Mouse (Mus musculus): ENCODE results near the gene 1700020L24Rik. TPM values are rescaled to one million over a fixed set of nuclear protein-coding genes. Genes with fewer than 3 reads are reported as not detected.

The 1700020L24Rik gene
- total and polyA plus RNA-seq, 3 experiments, result 0.60 TPM; not detected in 2

DNA sequence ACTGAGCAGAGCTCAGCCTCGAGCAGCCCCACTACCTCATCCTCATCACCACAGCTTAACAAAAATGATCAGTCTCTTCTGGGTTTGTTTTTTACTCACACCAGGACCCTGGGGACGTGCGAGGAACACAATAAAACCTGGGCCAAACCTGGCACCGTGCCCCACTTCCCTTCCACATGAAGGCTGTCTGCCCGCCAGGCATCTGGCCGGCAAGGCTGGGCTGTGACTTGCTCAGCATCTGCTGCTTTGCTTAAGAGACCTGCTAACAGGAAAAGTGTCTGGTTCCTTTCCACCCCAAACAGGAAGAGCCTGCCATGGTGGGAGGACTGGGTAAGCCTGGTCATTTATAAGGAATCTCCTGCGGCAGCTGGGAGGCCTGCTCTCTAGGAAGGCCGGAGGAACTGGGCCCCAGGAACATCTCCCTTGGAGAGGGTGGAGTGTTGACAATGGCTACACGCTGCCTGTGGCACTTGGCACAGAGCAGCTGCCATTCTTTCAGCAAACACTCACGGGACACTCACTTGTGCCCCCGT, 29.7 kb downstream of the 1700020L24Rik start:
- Histone ChIP-seq H3K4me1 (ENCODE audit: control insufficient read depth in 1 of 2, insufficient read depth in 2 of 2, low read length in 2 of 2) (peaks cover 9 to 10% of the 10 kb centered on the region in 2 experiments), H3K4me3 (ENCODE audit: control insufficient read depth in 1 of 2, insufficient read depth in 1 of 2, low read depth in 2 of 2, low read length in 2 of 2) (no peak overlapping the region), H3K36me3 (ENCODE audit: control insufficient read depth in 1 of 2, insufficient read depth in 2 of 2, low read length in 2 of 2) (peaks cover 0 to 11% of the 10 kb centered on the region in 2 experiments; a peak in 2 of 4 replicates), H3K79me2 (ENCODE audit: control insufficient read depth, insufficient read depth, low read length, poor library complexity) (peaks cover 3% of the 10 kb centered on the region; the same call in 1 of the 2 replicates), H3K27ac (ENCODE audit: control insufficient read depth, low read depth, low read length) (no peak overlapping the region), H3K9ac (ENCODE audit: control insufficient read depth, low read depth, low read length, poor library complexity, severe bottlenecking) (no peak overlapping the region), H3K27me3 (ENCODE audit: control insufficient read depth in 1 of 2, insufficient read depth in 2 of 2, low read length in 2 of 2) (peaks cover 3 to 4% of the 10 kb centered on the region in 2 experiments), H3K9me3 (replicated peaks; ENCODE audit: insufficient read depth, low read length) (no peaks in the 10 kb centered on the region)
- TF ChIP-seq ZKSCAN1 (IDR thresholded peaks at IDR 0.05; ENCODE audit: low read depth, low read length), result no peak
- no peak for TF ChIP-seq TAL1 (IDR thresholded peaks at IDR 0.05; ENCODE audit: low read length)
- no peak for TF ChIP-seq POLR2AphosphoS5 (IDR thresholded peaks at IDR 0.05; ENCODE audit: borderline replicate concordance, low read depth, low read length)
- TF ChIP-seq POLR2A (IDR thresholded peaks at IDR 0.05; ENCODE audit: control insufficient read depth in 1 of 2, insufficient read depth in 1 of 2, low read depth in 1 of 2, low read length in 2 of 2, poor library complexity in 1 of 2), result no peak
- TF ChIP-seq MAZ (IDR thresholded peaks at IDR 0.05; ENCODE audit: low read depth, low read length), result no peak
- TF ChIP-seq GATA1 (IDR thresholded peaks at IDR 0.05; ENCODE audit: low read depth, low read length), result no peak
- no peak for TF ChIP-seq ETS1 (IDR thresholded peaks at IDR 0.05; ENCODE audit: low read depth, low read length)
- TF ChIP-seq MYB (IDR thresholded peaks at IDR 0.05; ENCODE audit: low read depth, low read length), result no peak
- no peak for TF ChIP-seq UBTF (IDR thresholded peaks at IDR 0.05; ENCODE audit: borderline replicate concordance, insufficient read depth, low read depth, low read length)
- no peak for TF ChIP-seq CTCF (IDR thresholded peaks at IDR 0.05 in 2 of 3, conservative IDR thresholded peaks at IDR 0.05 in 1 of 3; ENCODE audit: control insufficient read depth in 1 of 3, insufficient read depth in 1 of 3, low read depth in 2 of 3, low read length in 3 of 3, poor library complexity in 1 of 3, severe bottlenecking in 1 of 3)
- no peak for TF ChIP-seq USF2 (IDR thresholded peaks at IDR 0.05; ENCODE audit: borderline replicate concordance in 1 of 2, insufficient read depth in 1 of 2, low read depth in 1 of 2, low read length in 2 of 2)
- no peak for TF ChIP-seq KAT2A (conservative IDR thresholded peaks at IDR 0.05; ENCODE audit: low read depth, low read length)
- no peak for TF ChIP-seq EP300 (IDR thresholded peaks at IDR 0.05; ENCODE audit: low read depth in 1 of 2, low read length in 2 of 2)
- no peak for DNase-seq (ENCODE audit: low read depth, low spot score)

- H3K9ac ChIP-seq (ENCODE audit: control insufficient read depth, low read depth, low read length, poor library complexity, severe bottlenecking), result no peak overlapping the region
- no peaks in the 10 kb centered on the region for H3K9me3 ChIP-seq (replicated peaks; ENCODE audit: insufficient read depth, low read length)
- no peak for DNase-seq (ENCODE audit: low read depth, low spot score)
- H3K4me3 ChIP-seq (ENCODE audit: control insufficient read depth in 1 of 2, insufficient read depth in 1 of 2, low read depth in 2 of 2, low read length in 2 of 2), result no peak overlapping the region
- no peak for TF ChIP-seq JUND (IDR thresholded peaks at IDR 0.05; ENCODE audit: low read depth, low read length)
- no peak for TF ChIP-seq RAD21 (IDR thresholded peaks at IDR 0.05; ENCODE audit: low read depth, low read length)
- TF ChIP-seq E2F4 (IDR thresholded peaks at IDR 0.05; ENCODE audit: borderline replicate concordance, low read depth, low read length), result no peak
- no peak for TF ChIP-seq HCFC1 (IDR thresholded peaks at IDR 0.05; ENCODE audit: low read depth, low read length)
- no peak for TF ChIP-seq ELF1 (IDR thresholded peaks at IDR 0.05; ENCODE audit: low read depth, low read length)
- TF ChIP-seq RCOR1 (IDR thresholded peaks at IDR 0.05; ENCODE audit: low read depth, low read length), result no peak
- TF ChIP-seq MAZ (IDR thresholded peaks at IDR 0.05; ENCODE audit: low read depth, low read length), result no peak
- no peak for TF ChIP-seq SMC3 (IDR thresholded peaks at IDR 0.05; ENCODE audit: low read depth, low read length)
- no peak for TF ChIP-seq GABPA (IDR thresholded peaks at IDR 0.05; ENCODE audit: low read depth, low read length)
- TF ChIP-seq GATA1 (IDR thresholded peaks at IDR 0.05; ENCODE audit: low read depth, low read length), result no peak
- no peak for TF ChIP-seq ZNF384 (IDR thresholded peaks at IDR 0.05; ENCODE audit: low read depth, low read length)
- TF ChIP-seq TAL1 (IDR thresholded peaks at IDR 0.05; ENCODE audit: low read length), result no peak
- TF ChIP-seq EP300 (IDR thresholded peaks at IDR 0.05; ENCODE audit: low read depth in 1 of 2, low read length in 2 of 2), result no peak
- no peak for TF ChIP-seq NELFE (IDR thresholded peaks at IDR 0.05; ENCODE audit: low read depth, low read length)
- no peak for TF ChIP-seq TBP (IDR thresholded peaks at IDR 0.05; ENCODE audit: low read depth, low read length)
- H3K27ac ChIP-seq (ENCODE audit: control insufficient read depth, low read depth, low read length), result no peak overlapping the region
- peaks cover 9 to 10% of the 10 kb centered on the region in 2 experiments for H3K4me1 ChIP-seq (ENCODE audit: control insufficient read depth in 1 of 2, insufficient read depth in 2 of 2, low read length in 2 of 2)
- H3K36me3 ChIP-seq (ENCODE audit: control insufficient read depth in 1 of 2, insufficient read depth in 2 of 2, low read length in 2 of 2), result peaks cover 0 to 11% of the 10 kb centered on the region in 2 experiments; a peak in 2 of 4 replicates
- H3K27me3 ChIP-seq (ENCODE audit: control insufficient read depth in 1 of 2, insufficient read depth in 2 of 2, low read length in 2 of 2), result peaks cover 3 to 4% of the 10 kb centered on the region in 2 experiments
- H3K79me2 ChIP-seq (ENCODE audit: control insufficient read depth, insufficient read depth, low read length, poor library complexity), result peaks cover 15% of the 10 kb centered on the region
These were observed 31.3 kb downstream of the 1700020L24Rik start for GRCm38 (mm10) chr11:83468765-83469164.
